Mouse (Mus musculus): ENCODE results near the gene Tent5c.

- no peak for TF ChIP-seq POLR2A (IDR thresholded peaks at IDR 0.05; ENCODE audit: borderline replicate concordance, control insufficient read depth, low read depth, low read length)
- TF ChIP-seq CTCF (IDR thresholded peaks at IDR 0.05; ENCODE audit: control insufficient read depth, insufficient read depth, low read length) = no peak
Observed at GRCm38 (mm10) chr3:100522671-100523070, 33.5 kb upstream of the Tent5c start.
